Mouse (Mus musculus) embryonic facial prominence, embryonic 11.5 days (tissue): ENCODE measurements around the gene Olfr723. TPM values are rescaled to one million over a fixed set of nuclear protein-coding genes. Genes with fewer than 3 reads are reported as not detected.
"Not testable (repeated sequence)": the region's sequence is repeated elsewhere in the genome, so short reads cannot be mapped to it uniquely, and the experiment has no call there.

Source experiments
- ATAC-seq: fragments of 200-750 bp; cut with Nextera tagmentation; replicated peaks from 2 replicates; pipeline ENCODE4 v1.8.0; 2017; ENCODE audit warnings: low read depth; ENCODE audit not compliant: insufficient number of reproducible peaks, low FRiP score, low TSS enrichment
- DNase-seq: peaks from one replicate; pipeline ENCODE4 v3.0.0-alpha.2; 2015; ENCODE audit warnings: low spot score
- H3K27ac ChIP-seq: fragments of 300-500 bp; sonication (generic); replicated peaks from 2 replicates; pipeline ENCODE4 v1.5.1; 2014; ENCODE audit warnings: mild to moderate bottlenecking, low read depth, low read length, control low read depth
- H3K27me3 ChIP-seq: fragments of 300-500 bp; sonication (generic); 2 replicates; pipeline ENCODE4 v1.6.1; 2014; ENCODE audit warnings: mild to moderate bottlenecking, low read length, moderate library complexity, mixed read lengths; ENCODE audit not compliant: control insufficient read depth, insufficient read depth
- H3K36me3 ChIP-seq: fragments of 300-500 bp; sonication (generic); replicated peaks from 2 replicates; pipeline ENCODE4 v1.6.1; 2014; ENCODE audit warnings: low read depth, mild to moderate bottlenecking, low read length, moderate library complexity, mixed read lengths; ENCODE audit not compliant: control insufficient read depth, insufficient read depth
- H3K4me1 ChIP-seq: fragments of 300-500 bp; sonication (generic); 2 replicates; pipeline ENCODE4 v1.6.1; 2014; ENCODE audit warnings: low read length, mixed read lengths; ENCODE audit not compliant: control insufficient read depth, insufficient read depth
- H3K4me2 ChIP-seq: fragments of 300-500 bp; sonication (generic); 2 replicates; pipeline ENCODE4 v1.6.1; 2014; ENCODE audit warnings: low read depth, mild to moderate bottlenecking, control low read depth, low read length, moderate library complexity
- H3K4me3 ChIP-seq: fragments of 300-500 bp; sonication (generic); 2 replicates; pipeline ENCODE4 v1.5.1; 2014; ENCODE audit warnings: low read depth, low read length, control low read depth
- H3K9ac ChIP-seq: fragments of 300-500 bp; sonication (generic); replicated peaks from 2 replicates; pipeline ENCODE4 v1.6.1; 2014; ENCODE audit warnings: mild to moderate bottlenecking, control low read depth, low read length
- H3K9me3 ChIP-seq: fragments of 300-500 bp; sonication (generic); replicated peaks from 2 replicates; pipeline ENCODE4 v1.6.1; 2016; ENCODE audit warnings: mild to moderate bottlenecking, low read length, inconsistent platforms, mixed read lengths; ENCODE audit not compliant: control insufficient read depth
- WGBS: fragments of 180-500 bp; shearing (Covaris S2); extraction: QIAGEN DNeasy Blood & Tissue Kit; methylation state at CpG from one replicate; pipeline ENCODE4 v1.1.7; 2014; 5-methylcytosine and 5-hydroxymethylcytosine counted together
- polyA plus RNA-seq: library from polyadenylated mRNA; unstranded; fragments of >200 nt; fragmentation: Nextera tagmentation; extraction: Ambion mirVana; gene quantifications from 2 replicates; pipeline ENCODE4 v1.2.1, GENCODE M21; 2014

Olfr723 gene
- polyA plus RNA-seq, result not detected in 2 replicates

- not testable (repeated sequence) for H3K9ac ChIP-seq, ATAC-seq, DNase-seq, H3K4me2 ChIP-seq, H3K36me3 ChIP-seq, H3K27ac ChIP-seq, H3K9me3 ChIP-seq, H3K4me1 ChIP-seq, H3K4me3 ChIP-seq, H3K27me3 ChIP-seq
These were observed at the start of gene Olfr723 for GRCm38 (mm10) chr14:49931687-49932086. Gene Olfr723, minus strand, starts transcription at chr14:49931787.

- WGBS, result 79% methylated on average over 1 of the region's 1 CpGs
- H3K9me3 ChIP-seq, H3K4me2 ChIP-seq, H3K27me3 ChIP-seq, H3K36me3 ChIP-seq, H3K4me1 ChIP-seq, H3K9ac ChIP-seq, DNase-seq, H3K27ac ChIP-seq, H3K4me3 ChIP-seq, ATAC-seq: not testable (repeated sequence)
These were observed 31.6 kb upstream of the Olfr723 start, which contains the start of gene Olfr724 for GRCm38 (mm10) chr14:49963174-49963573. Gene Olfr724, minus strand, starts transcription at chr14:49963274.

GRCm38 (mm10) chr14:49955890-49956289 lies 24.3 kb upstream of the Olfr723 start:
- H3K27me3 ChIP-seq, result no peaks in the 10 kb centered on the region
- no peak overlapping the region for H3K4me2 ChIP-seq
- no peak for DNase-seq
- no peaks in the 10 kb centered on the region for H3K4me1 ChIP-seq
- H3K36me3 ChIP-seq, result no peaks in the 10 kb centered on the region
- no peak overlapping the region for H3K27ac ChIP-seq
- no peak overlapping the region for H3K4me3 ChIP-seq
- no peak for ATAC-seq
- WGBS, result 44% methylated on average over 2 of the region's 2 CpGs
- no peak overlapping the region for H3K9ac ChIP-seq
- H3K9me3 ChIP-seq, result no peaks in the 10 kb centered on the region

GRCm38 (mm10) chr14:49901899-49902298 lies 29.7 kb downstream of the Olfr723 start, which contains the start of gene Olfr722:
Gene Olfr722, minus strand, starts transcription at chr14:49901999.
- H3K27ac ChIP-seq, result no peak within 1 kb of the TSS
- H3K9me3 ChIP-seq, result no peaks in the 10 kb centered on the region
- DNase-seq, result no peak
- H3K36me3 ChIP-seq, result no peaks in the 10 kb centered on the region
- ATAC-seq, result no peak
- H3K4me2 ChIP-seq, result no peak within 1 kb of the TSS
- H3K9ac ChIP-seq, result no peak within 1 kb of the TSS
- no peaks in the 10 kb centered on the region for H3K4me1 ChIP-seq
- no peaks in the 10 kb centered on the region for H3K27me3 ChIP-seq
- no peak within 1 kb of the TSS for H3K4me3 ChIP-seq

Other genes starting within 250 kb of the Olfr723 start
- gene Armh4, start 148.4 kb downstream of the Olfr723 start, polyA plus RNA-seq, result 21.8 and 24.8 TPM in 2 replicates
- not detected in 2 replicates for gene Olfr722, start 29.8 kb downstream of the Olfr723 start, polyA plus RNA-seq
- gene Olfr724, start 31.5 kb upstream of the Olfr723 start, polyA plus RNA-seq, result not detected in 2 replicates
- gene Olfr725, start 108.6 kb upstream of the Olfr723 start, polyA plus RNA-seq, result not detected in 2 replicates
- not detected in 2 replicates for gene Olfr726, start 159.2 kb upstream of the Olfr723 start, polyA plus RNA-seq
- not detected in 2 replicates for gene Olfr727, start 191.4 kb upstream of the Olfr723 start, polyA plus RNA-seq
- gene Olfr728, start 210.9 kb upstream of the Olfr723 start, polyA plus RNA-seq, result not detected in 2 replicates
- gene Olfr729, start 221.1 kb upstream of the Olfr723 start, polyA plus RNA-seq, result not detected in 2 replicates